Mouse (Mus musculus) thymus, postnatal 25 days (tissue): Measurements from ENCODE around the gene Etv2.

Experiments used
- DNase-seq: peaks from one replicate; pipeline ENCODE4 v3.0.0; 2022

The Etv2 gene

DNA sequence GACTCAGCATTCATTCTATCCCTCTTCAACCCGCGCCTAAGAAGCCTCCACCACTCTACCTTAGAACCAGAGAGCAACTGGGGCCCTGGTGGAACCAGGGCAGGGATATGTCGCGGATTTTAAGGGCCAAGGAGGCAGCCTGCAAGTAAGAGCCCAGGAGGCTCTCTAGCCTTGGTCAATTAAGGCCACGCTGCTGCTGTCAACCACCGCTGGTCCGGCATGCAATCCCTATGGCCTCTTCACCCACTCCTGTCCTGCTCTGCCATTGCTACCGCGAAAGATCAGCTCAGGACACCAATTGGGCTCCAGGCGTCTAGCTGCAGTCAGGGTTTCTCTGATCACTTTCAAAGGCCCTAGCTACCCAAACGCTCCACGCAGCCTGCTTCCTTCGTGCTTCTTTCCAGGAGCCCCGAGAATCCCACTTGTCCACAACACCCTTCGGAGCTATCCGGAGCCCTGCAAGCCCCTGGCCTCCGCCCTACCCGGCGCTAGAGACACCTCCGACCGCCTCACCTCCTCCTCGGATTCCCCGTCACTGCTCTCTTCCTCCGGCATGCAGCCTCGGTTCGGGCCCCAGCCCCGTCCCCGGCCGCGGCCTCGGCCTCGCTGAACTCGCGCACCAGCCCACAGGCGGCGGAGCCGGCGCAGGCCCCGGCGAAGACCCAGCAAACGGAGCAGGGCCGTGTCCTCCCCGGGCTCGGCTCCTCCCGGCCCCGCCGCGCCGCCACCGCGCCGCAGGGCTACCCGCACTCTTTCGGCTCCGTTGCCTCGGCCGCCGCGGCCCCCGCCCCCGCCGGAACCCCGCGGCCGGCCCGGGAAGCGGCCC lies 47.6 kb downstream of the Etv2 start:
- no peak for DNase-seq

- DNase-seq, result no peak
Observed at GRCm38 (mm10) chr7:30586455-30587020, 49.1 kb downstream of the Etv2 start.

DNA sequence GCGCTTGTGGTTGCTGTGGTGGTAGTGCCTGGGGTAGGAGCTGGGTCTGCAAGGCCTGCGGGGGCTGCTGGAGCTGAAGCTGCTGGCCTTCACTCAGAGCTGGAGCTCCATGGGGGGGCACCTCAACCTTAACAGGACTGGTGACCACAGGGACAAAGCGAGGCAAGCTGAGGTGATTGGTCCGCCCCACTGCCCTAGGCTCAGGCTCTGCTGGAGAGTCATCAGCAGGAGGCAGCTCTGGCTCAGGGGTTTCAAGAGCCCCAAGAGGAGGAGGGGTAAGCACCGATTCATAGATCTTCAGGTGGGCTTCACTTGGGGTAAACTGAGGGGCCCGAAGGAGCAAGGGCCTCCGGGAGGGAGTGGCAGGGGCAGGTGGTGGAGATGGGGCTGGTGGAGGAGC lies 50.5 kb downstream of the Etv2 start:
- no peak for DNase-seq

GRCm38 (mm10) chr7:30584339-30584738 lies 51.3 kb downstream of the Etv2 start:
- DNase-seq, result no peak
